Mouse (Mus musculus) forebrain, postnatal 0 days (tissue): ENCODE measurements at regions not wholly inside any gene's neighbourhood (a gene's known extent, or its start where the extent isn't known, plus 50 kb on each side); places are given as distances from the start of the nearest gene placed in this dataset.

Experiments
- ATAC-seq: fragments of 200-750 bp; cut with Nextera tagmentation; 2 replicates; pipeline ENCODE4 v1.8.0; 2017; ENCODE audit warnings: mild to moderate bottlenecking, moderate library complexity
- DNase-seq: peaks from one replicate; pipeline ENCODE4 v3.0.0-alpha.2; 2015
- H3K27ac ChIP-seq: fragments of 300-500 bp; sonication (generic); 2 replicates; pipeline ENCODE4 v1.5.1; 2014; ENCODE audit warnings: low read depth, mild to moderate bottlenecking, antibody characterized with exemption, low read length, moderate library complexity, mixed read lengths
- H3K27me3 ChIP-seq: fragments of 300-500 bp; sonication (generic); 2 replicates; pipeline ENCODE4 v1.6.1; 2014; ENCODE audit warnings: mild to moderate bottlenecking, low read length, mixed read lengths; ENCODE audit not compliant: insufficient read depth
- H3K36me3 ChIP-seq: fragments of 300-500 bp; sonication (generic); 2 replicates; pipeline ENCODE4 v1.6.1; 2014; ENCODE audit warnings: mild to moderate bottlenecking, moderate library complexity; ENCODE audit not compliant: insufficient read depth
- H3K4me1 ChIP-seq: fragments of 300-500 bp; sonication (generic); 2 replicates; pipeline ENCODE4 v1.6.1; 2014; ENCODE audit warnings: antibody characterized with exemption; ENCODE audit not compliant: insufficient read depth
- H3K4me2 ChIP-seq: fragments of 300-500 bp; sonication (generic); 2 replicates; pipeline ENCODE4 v1.6.1; 2014; ENCODE audit warnings: low read depth, mild to moderate bottlenecking, moderate library complexity
- H3K4me3 ChIP-seq: fragments of 300-500 bp; sonication (generic); 2 replicates; pipeline ENCODE4 v1.5.1; 2014; ENCODE audit warnings: low read depth, low read length, mixed read lengths
- H3K9ac ChIP-seq: fragments of 300-500 bp; sonication (generic); 2 replicates; pipeline ENCODE4 v1.6.1; 2014; ENCODE audit warnings: mild to moderate bottlenecking
- H3K9me3 ChIP-seq: fragments of 300-500 bp; sonication (generic); 2 replicates; pipeline ENCODE4 v1.6.1; 2016; ENCODE audit warnings: low read length
- CTCF ChIP-seq: sonication (generic); IDR thresholded peaks from 2 replicates; pipeline ENCODE4 v1.5.1; 2016; ENCODE audit warnings: antibody characterized with exemption, control low read depth, low read depth
- WGBS: fragments of 180-500 bp; shearing (Covaris S2); extraction: QIAGEN DNeasy Blood & Tissue Kit; methylation state at CpG from one replicate; pipeline ENCODE4 v1.1.7; 2014; 5-methylcytosine and 5-hydroxymethylcytosine counted together

DNA sequence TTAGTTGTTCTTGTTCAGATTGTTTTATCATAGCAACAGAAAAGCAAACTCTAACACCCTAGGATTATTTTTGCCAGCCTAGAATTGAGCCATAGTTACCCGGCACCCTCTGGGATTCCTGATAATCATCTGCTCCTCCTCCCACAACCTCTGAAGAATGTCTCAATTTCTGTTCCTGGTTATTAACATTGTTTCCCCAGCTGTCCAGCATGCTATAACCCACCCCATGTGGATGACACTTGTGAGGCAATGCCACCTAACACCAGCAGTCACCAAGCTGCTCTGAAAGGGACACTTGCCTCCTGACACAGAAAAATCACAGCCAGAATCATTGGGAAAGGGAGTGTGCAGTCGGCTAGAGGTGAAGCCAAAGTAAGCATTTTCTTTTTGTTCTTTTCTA, 2442.1 kb upstream of the Gm7489 start:
- WGBS = 91% methylated on average over 2 of the region's 2 CpGs
- no peak for ATAC-seq

DNA sequence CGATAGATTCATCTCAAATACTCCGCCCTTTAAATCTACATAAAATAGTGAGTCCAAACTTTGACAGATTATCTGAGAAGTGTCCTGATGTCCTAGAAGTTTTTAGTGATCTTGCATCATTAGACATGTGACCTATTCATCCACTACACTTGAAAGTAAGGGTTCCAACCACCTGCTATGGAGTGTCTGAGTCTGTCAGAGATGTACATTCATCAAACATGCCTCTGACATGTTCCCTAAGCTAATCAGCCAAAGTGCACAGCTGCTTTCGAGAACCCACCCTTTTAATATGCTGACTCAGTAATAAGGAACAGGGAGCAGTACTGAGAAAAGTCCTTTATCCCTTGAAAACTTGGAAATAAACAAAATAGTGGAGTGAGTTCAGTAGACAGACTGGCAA, 2414.8 kb upstream of the Gm7489 start:
- Histone ChIP-seq H3K4me2 (no peak overlapping the region), H3K9ac (no peak overlapping the region), H3K36me3 (no peaks in the 10 kb centered on the region), H3K4me1 (no peaks in the 10 kb centered on the region), H3K4me3 (no peak overlapping the region), H3K27me3 (no peaks in the 10 kb centered on the region), H3K9me3 (no peaks in the 10 kb centered on the region), H3K27ac (no peak overlapping the region)
- no peak for ATAC-seq
- WGBS = 83% methylated on average over 3 of the region's 3 CpGs
- no peak for DNase-seq
- no peak for TF ChIP-seq CTCF

More for the DNA sequence above, 2442.1 kb upstream of the Gm7489 start:
- no peak overlapping the region for H3K4me3 ChIP-seq
- TF ChIP-seq CTCF = no peak
- H3K36me3 ChIP-seq = no peaks in the 10 kb centered on the region
- H3K9ac ChIP-seq = no peak overlapping the region
- H3K4me2 ChIP-seq = no peak overlapping the region
- no peak for DNase-seq
- H3K4me1 ChIP-seq = no peaks in the 10 kb centered on the region
- no peak overlapping the region for H3K27ac ChIP-seq
- H3K27me3 ChIP-seq = no peaks in the 10 kb centered on the region
- no peaks in the 10 kb centered on the region for H3K9me3 ChIP-seq

DNA sequence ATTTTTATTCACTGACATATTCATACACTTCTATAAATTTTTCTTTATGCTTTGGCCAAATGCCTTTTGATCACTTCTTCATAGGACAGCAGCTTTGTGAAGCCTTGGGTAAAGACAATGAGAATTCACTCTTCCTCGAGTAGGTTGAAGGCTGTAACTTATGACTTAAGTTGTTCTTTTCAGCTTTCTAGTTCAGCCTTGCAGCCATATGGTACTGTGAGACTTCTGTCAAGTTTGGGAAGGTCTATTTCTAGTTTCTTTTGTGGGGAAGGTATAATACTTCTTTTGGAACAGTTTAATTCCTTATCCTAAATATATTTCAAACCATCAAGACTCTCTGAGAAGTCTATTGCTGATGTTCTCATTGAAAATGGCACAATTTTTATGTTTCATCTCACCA, 2413.6 kb upstream of the Gm7489 start:
- 72% methylated on average over 1 of the region's 1 CpGs for WGBS
- no peak for ATAC-seq
- no peaks in the 10 kb centered on the region for H3K27me3 ChIP-seq

DNA sequence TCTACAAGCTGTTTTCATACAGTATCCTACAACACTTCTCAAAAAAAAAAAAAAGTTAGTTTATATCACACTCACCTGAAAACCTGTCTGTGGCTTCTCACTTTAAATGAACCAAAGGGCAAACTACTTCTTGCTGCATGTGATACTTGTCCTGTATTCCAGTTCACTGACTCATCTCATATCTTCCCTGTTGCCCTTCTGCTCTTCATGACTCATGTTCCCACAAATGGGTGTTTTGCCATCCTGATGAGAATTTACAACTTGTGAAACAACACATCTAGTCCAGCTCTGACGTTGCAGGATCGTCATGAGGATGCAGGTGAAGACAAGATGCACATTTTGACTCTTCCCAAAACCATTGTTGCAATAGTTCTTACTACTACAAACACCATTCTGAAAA, 2412.7 kb upstream of the Gm7489 start:
- no peak for TF ChIP-seq CTCF
- no peak overlapping the region for H3K4me3 ChIP-seq
- no peaks in the 10 kb centered on the region for H3K27me3 ChIP-seq
- H3K4me2 ChIP-seq = no peak overlapping the region
- no peak overlapping the region for H3K27ac ChIP-seq
- H3K9me3 ChIP-seq = no peaks in the 10 kb centered on the region
- 90% methylated on average over 2 of the region's 2 CpGs for WGBS
- no peaks in the 10 kb centered on the region for H3K4me1 ChIP-seq
- peak; percentile 7 for DNase-seq
- no peak for ATAC-seq
- H3K36me3 ChIP-seq = no peaks in the 10 kb centered on the region
- H3K9ac ChIP-seq = no peak overlapping the region

More for the DNA sequence above, 2413.6 kb upstream of the Gm7489 start:
- H3K27ac ChIP-seq = no peak overlapping the region
- H3K4me2 ChIP-seq = no peak overlapping the region
- H3K36me3 ChIP-seq = no peaks in the 10 kb centered on the region
- H3K9me3 ChIP-seq = no peaks in the 10 kb centered on the region
- H3K4me1 ChIP-seq = no peaks in the 10 kb centered on the region
- no peak overlapping the region for H3K4me3 ChIP-seq
- no peak for DNase-seq
- TF ChIP-seq CTCF = no peak
- H3K9ac ChIP-seq = no peak overlapping the region

DNA sequence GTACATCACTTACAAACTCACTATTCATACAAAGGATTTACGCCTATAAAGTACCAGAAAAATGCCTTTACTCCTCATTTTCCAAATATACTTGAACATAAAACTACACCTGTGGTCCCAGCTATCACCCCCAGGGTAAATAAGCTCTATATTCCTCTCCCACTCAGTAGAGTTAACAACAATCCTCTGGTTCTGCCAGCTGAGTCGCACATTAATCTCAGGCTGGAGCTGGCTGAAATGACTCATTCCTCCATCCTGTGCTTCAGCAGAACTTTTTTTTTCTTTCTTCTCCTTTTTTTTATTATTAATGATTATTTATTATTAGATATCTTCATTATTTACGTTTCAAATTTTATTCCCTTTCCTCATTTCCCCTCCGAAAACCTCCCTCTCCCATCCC, 2402.8 kb upstream of the Gm7489 start:
- no peaks in the 10 kb centered on the region for H3K9me3 ChIP-seq
- 85% methylated on average over 4 of the region's 4 CpGs for whole genome bisulfite sequencing
- no peak overlapping the region for H3K9ac ChIP-seq

DNA sequence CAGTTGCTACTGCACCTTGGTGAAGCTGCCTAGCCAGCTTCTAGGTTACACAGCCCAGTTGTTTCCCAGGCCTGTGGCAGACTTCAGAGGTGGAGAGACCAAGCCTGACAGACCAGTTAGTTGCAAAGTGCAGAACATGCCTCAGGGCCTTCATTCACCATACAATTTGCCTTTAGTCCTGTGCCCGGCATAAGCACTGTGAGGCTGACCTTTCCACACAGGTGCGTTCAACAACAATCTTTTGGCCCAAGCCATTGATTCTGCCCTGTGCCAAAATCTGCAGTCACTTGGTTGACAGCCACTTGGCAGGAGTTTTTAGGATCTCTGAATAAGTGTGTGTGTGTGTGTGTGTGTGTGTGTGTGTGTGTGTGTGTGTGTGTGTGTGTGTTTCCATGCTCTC, 2400.5 kb upstream of the Gm7489 start:
- no peak overlapping the region for H3K9ac ChIP-seq
- no peak overlapping the region for H3K4me2 ChIP-seq
- WGBS = 44% methylated on average over 2 of the region's 2 CpGs
- TF ChIP-seq CTCF = no peak
- DNase-seq (peak; percentile 6), ATAC-seq (no peak)
- no peaks in the 10 kb centered on the region for H3K9me3 ChIP-seq
- no peaks in the 10 kb centered on the region for H3K27me3 ChIP-seq
- H3K4me3 ChIP-seq = no peak overlapping the region
- H3K4me1 ChIP-seq = no peaks in the 10 kb centered on the region
- no peak overlapping the region for H3K27ac ChIP-seq
- no peaks in the 10 kb centered on the region for H3K36me3 ChIP-seq

More for the DNA sequence above, 2402.8 kb upstream of the Gm7489 start:
- no peaks in the 10 kb centered on the region for H3K36me3 ChIP-seq
- TF ChIP-seq CTCF = no peak
- H3K27ac ChIP-seq = no peak overlapping the region
- ATAC-seq (no peak), DNase-seq (no peak)
- no peaks in the 10 kb centered on the region for H3K27me3 ChIP-seq
- no peaks in the 10 kb centered on the region for H3K4me1 ChIP-seq
- no peak overlapping the region for H3K4me3 ChIP-seq
- no peak overlapping the region for H3K4me2 ChIP-seq

DNA sequence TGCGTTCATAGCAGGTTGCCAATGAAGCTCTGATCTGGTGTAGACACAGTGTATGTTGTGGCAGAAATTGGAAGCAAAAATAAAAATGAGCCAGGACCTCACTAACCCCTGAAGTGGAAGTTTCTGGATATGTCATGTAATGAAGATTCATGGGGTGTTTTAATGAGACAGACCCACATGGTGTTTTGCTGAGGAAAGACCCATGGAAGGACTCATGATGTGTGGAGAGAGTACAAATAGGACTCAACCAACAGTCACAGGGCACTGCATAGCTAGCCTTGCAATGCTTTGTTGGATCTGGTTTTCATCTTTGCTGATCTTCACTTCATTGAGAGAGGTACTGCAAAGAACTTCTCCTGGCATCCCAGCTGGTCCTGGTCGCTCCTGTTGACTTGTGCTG, 2399.2 kb upstream of the Gm7489 start:
- WGBS = 91% methylated on average over 2 of the region's 2 CpGs
- Histone ChIP-seq H3K4me1 (no peaks in the 10 kb centered on the region), H3K9ac (no peak overlapping the region), H3K9me3 (no peaks in the 10 kb centered on the region), H3K4me2 (no peak overlapping the region), H3K36me3 (no peaks in the 10 kb centered on the region), H3K27me3 (no peaks in the 10 kb centered on the region), H3K4me3 (no peak overlapping the region), H3K27ac (no peak overlapping the region)
- DNase-seq (no peak), ATAC-seq (no peak)
- TF ChIP-seq CTCF = no peak

DNA sequence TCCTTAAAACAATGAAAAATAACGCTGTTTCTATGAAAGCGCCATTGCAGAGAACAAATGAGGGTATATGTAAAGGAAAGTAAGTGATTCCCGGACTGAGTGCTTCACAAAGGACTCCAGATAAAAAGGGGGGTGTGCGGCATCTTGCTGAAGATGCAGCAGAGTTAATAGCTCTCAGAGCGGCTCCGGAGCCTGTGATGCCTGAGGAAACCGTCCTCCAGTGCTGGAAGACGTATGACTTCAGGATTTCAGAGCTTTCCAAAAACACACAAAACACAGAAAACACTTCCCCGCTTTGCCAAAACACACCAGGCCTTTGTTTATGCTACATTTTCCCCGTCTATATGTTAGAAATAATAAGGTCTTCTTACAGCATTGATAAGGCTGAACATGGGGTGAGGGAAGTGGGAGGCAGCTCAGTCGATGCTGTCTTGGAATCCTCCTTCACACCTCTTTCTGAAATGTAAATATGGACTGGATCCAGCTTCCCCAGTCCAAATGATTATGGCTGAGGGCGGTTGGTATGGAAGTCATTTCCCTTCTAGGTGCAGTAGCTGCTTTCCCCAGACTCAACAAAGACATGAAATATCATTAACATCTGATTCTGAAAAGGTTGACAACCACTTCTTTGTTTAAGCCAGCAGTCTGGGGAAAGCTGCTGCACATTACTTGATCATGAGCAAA, 2382.5 kb upstream of the Gm7489 start:
- ATAC-seq = peak; percentile 54

More for the DNA sequence above, 2382.5 kb upstream of the Gm7489 start:
- 61% methylated on average over 12 of the region's 12 CpGs for WGBS
- Histone ChIP-seq H3K36me3 (no peaks in the 10 kb centered on the region), H3K4me2 (no peak overlapping the region), H3K9me3 (no peaks in the 10 kb centered on the region), H3K4me3 (no peak overlapping the region), H3K27me3 (no peaks in the 10 kb centered on the region), H3K9ac (no peak overlapping the region), H3K27ac (no peak overlapping the region), H3K4me1 (no peaks in the 10 kb centered on the region)
- DNase-seq = peak; percentile 42
- no peak for TF ChIP-seq CTCF
